Mouse (Mus musculus) adrenal gland, postnatal 25 days (tissue): ENCODE data around the gene Gm7324. TPM values are rescaled to one million over a fixed set of nuclear protein-coding genes. Genes with fewer than 3 reads are reported as not detected.
"Not testable (repeated sequence)": the region's sequence is repeated elsewhere in the genome, so short reads cannot be mapped to it uniquely, and the experiment has no call there.

Experiments
- DNase-seq: peaks from one replicate; pipeline ENCODE4 v3.0.0; 2021; ENCODE audit warnings: mixed read lengths
- long read RNA-seq: library from polyadenylated mRNA; stranded (forward); transcript quantifications from one replicate; pipeline ENCODE4 v2.0.0, GENCODE M21; 2021
- total RNA-seq: library from RNA; stranded (reverse); gene quantifications from 2 replicates; pipeline ENCODE4 v1.2.3, GENCODE M21; 2021

Gm7324 gene
- 1.00 and 1.5 TPM in 2 replicates for total RNA-seq
- long read RNA-seq, partial matches to known transcripts: 0 of 2 reads
- long read RNA-seq, other reads (novel, unspliced or antisense): 0 of 2 reads

DNA sequence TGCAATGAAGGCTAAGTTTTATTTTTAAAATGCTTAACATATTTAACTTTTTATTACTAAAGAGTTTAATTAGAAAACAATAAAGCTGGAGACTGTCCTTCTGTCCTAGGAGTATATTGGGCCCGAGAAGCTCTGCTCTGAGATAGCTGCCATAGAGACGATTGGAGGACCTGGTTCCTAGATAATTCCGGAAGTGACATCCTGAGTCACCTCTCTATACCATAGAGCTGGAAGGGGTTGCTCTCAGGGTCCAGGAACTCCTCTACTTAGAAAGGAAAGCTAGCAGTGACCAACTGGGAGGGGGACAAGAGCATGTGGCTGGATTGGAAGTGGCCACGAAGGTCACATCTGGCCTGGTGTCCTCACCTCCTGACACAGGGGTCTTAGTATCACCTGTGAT is at the start of gene Gm7324:
Gene Gm7324, plus strand, starts transcription at position 208 of the 400 bp plus-strand sequence.
- not testable (repeated sequence) for DNase-seq

DNA sequence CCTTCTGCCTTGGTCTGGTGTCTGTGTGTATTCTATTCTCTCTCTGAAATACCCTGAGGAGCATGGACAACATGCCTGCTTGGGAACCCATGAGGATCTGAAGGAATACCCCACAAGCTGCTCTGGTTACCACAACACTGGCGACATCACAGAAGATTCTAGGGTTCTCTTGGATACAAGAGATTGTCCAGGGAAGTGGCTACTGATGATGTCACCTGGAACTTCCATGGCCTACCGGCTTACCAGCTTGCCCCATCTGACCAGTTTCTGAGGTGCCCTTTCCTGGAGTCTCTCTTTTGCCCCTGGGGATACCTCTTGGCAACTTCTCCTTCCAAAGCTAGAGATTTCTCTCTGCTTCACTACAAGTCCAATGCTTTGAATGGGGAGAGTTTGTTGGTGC is 20.5 kb upstream of the Gm7324 start, which contains the start of gene Gm8165:
Gene Gm8165, minus strand, starts transcription at position 101 of the 400 bp plus-strand sequence.
- DNase-seq: not testable (repeated sequence)

GRCm38 (mm10) chr14:43727385-43727784 is 29.8 kb downstream of the Gm7324 start, which contains the start of gene Gm16506:
Gm16506 (minus strand) TSS chr14:43727485.
- not testable (repeated sequence) for DNase-seq

DNA sequence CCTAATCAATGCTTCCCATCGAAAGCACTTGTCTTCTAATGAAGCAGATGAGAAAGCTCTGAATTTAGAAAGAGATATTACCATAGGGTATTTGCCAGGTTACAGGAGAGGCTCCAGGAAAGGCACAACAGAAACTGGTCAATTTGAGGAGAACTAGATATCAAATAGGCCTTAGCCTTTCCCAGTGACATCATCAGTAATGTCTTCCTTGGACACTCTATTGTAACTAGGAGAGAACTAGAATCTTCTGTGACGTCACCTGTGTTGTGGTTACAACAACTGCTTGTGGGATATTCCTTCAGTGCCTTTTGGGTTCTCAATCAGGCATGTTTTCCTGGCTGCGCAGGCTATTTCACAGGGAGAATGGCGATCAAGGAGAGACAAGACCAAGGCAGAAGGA is 49.9 kb downstream of the Gm7324 start, which contains the start of gene Gm6526:
Gene Gm6526, plus strand, starts transcription at position 301 of the 400 bp plus-strand sequence.
- not testable (repeated sequence) for DNase-seq

Other genes with a start within 250 kb of the Gm7324 start
- not detected in 2 replicates for gene Gm5799, start 154.3 kb upstream of the Gm7324 start, total RNA-seq
- not detected in 2 replicates for gene Gm17654, start 118.7 kb upstream of the Gm7324 start, total RNA-seq
- gene Gm10375, start 89.8 kb upstream of the Gm7324 start, total RNA-seq: not detected in 2 replicates
- gene Gm8165, start 20.6 kb upstream of the Gm7324 start, total RNA-seq: not detected in 2 replicates
- not detected in 2 replicates for gene Gm16506, start 29.7 kb downstream of the Gm7324 start, total RNA-seq
- gene Gm6526, start 50.0 kb downstream of the Gm7324 start, total RNA-seq: not detected in 2 replicates
- gene Gm8180, start 86.9 kb downstream of the Gm7324 start, total RNA-seq: not detected in 2 replicates
- gene Ear1, start 177.7 kb downstream of the Gm7324 start, total RNA-seq: not detected in 2 replicates
- not detected in 2 replicates for gene Ear10, start 225.7 kb downstream of the Gm7324 start, total RNA-seq
- gene Gm8113, start 227.6 kb downstream of the Gm7324 start, total RNA-seq: 7.6 and 10.1 TPM in 2 replicates